Mouse (Mus musculus): ENCODE results near the gene Iqsec1. TPM values are rescaled to one million over a fixed set of nuclear protein-coding genes. Genes with fewer than 3 reads are reported as not detected.

Gene Iqsec1
- polyA plus RNA-seq, 1 experiment from 2014 or later, result 16.9 TPM

GRCm38 (mm10) chr6:90913771-90914170, 74.7 kb downstream of the Iqsec1 start:
- Histone ChIP-seq H3K27ac (no peak overlapping the region), H3K4me3 (replicated peaks) (no peak overlapping the region), H3K9ac (replicated peaks) (no peak overlapping the region), H3K4me1 (replicated peaks) (no peaks in the 10 kb centered on the region; the same call in 1 of the 2 replicates), H3K9me3 (no peaks in the 10 kb centered on the region), H3K36me3 (no peaks in the 10 kb centered on the region), H3K27me3 (no peaks in the 10 kb centered on the region), H3K4me2 (replicated peaks) (no peak overlapping the region)
- WGBS, result 87% methylated on average over 5 of the region's 5 CpGs
- ATAC-seq, result no peak

- no peaks in the 10 kb centered on the region for H3K9me3 ChIP-seq
- H3K4me2 ChIP-seq (replicated peaks), result no peak overlapping the region
- H3K4me1 ChIP-seq (replicated peaks), result no peaks in the 10 kb centered on the region; the same call in 1 of the 2 replicates
- H3K36me3 ChIP-seq, result no peaks in the 10 kb centered on the region
- H3K27ac ChIP-seq, result no peak overlapping the region
- H3K27me3 ChIP-seq, result no peaks in the 10 kb centered on the region
- 83% methylated on average over 6 of the region's 6 CpGs for WGBS
- H3K4me3 ChIP-seq (replicated peaks), result no peak overlapping the region
- ATAC-seq, result no peak
- H3K9ac ChIP-seq (replicated peaks), result no peak overlapping the region
Measured at GRCm38 (mm10) chr6:90912768-90913167, 75.7 kb downstream of the Iqsec1 start.

- WGBS, result 83% methylated on average over 2 of the region's 2 CpGs
- Histone ChIP-seq H3K27ac (no peak overlapping the region), H3K4me3 (replicated peaks) (no peak overlapping the region), H3K36me3 (no peaks in the 10 kb centered on the region), H3K27me3 (no peaks in the 10 kb centered on the region), H3K9me3 (no peaks in the 10 kb centered on the region), H3K4me2 (replicated peaks) (no peak overlapping the region), H3K9ac (replicated peaks) (no peak overlapping the region), H3K4me1 (replicated peaks) (peaks cover 8% of the 10 kb centered on the region; the same call in 1 of the 2 replicates)
- no peak for ATAC-seq
Measured at GRCm38 (mm10) chr6:90904143-90904542, 84.3 kb downstream of the Iqsec1 start.

GRCm38 (mm10) chr6:90900302-90900701, 88.2 kb downstream of the Iqsec1 start:
- H3K4me3 ChIP-seq (replicated peaks), result no peak overlapping the region
- no peaks in the 10 kb centered on the region for H3K9me3 ChIP-seq
- 61% methylated on average over 6 of the region's 6 CpGs for WGBS
- H3K27me3 ChIP-seq, result no peaks in the 10 kb centered on the region
- H3K4me2 ChIP-seq (replicated peaks), result no peak overlapping the region
- H3K4me1 ChIP-seq (replicated peaks), result peaks cover 8% of the 10 kb centered on the region; the same call in 1 of the 2 replicates
- no peak overlapping the region for H3K9ac ChIP-seq (replicated peaks)
- no peak for ATAC-seq
- H3K36me3 ChIP-seq, result no peaks in the 10 kb centered on the region
- H3K27ac ChIP-seq, result no peak overlapping the region

- WGBS, result 95% methylated on average over 1 of the region's 1 CpGs
- no peak for ATAC-seq
Measured at GRCm38 (mm10) chr6:90899266-90899665, 89.2 kb downstream of the Iqsec1 start.

GRCm38 (mm10) chr6:90898107-90898506, 90.4 kb downstream of the Iqsec1 start:
- H3K27me3 ChIP-seq, result no peaks in the 10 kb centered on the region
- H3K4me3 ChIP-seq (replicated peaks), result no peak overlapping the region
- H3K4me2 ChIP-seq (replicated peaks), result no peak overlapping the region
- ATAC-seq, result no peak
- H3K36me3 ChIP-seq, result no peaks in the 10 kb centered on the region
- WGBS, result 14% methylated on average over 1 of the region's 1 CpGs
- H3K27ac ChIP-seq, result no peak overlapping the region
- no peak overlapping the region for H3K9ac ChIP-seq (replicated peaks)
- H3K4me1 ChIP-seq (replicated peaks), result peaks cover 8% of the 10 kb centered on the region; the same call in 1 of the 2 replicates
- no peaks in the 10 kb centered on the region for H3K9me3 ChIP-seq

More at GRCm38 (mm10) chr6:90899266-90899665, 89.2 kb downstream of the Iqsec1 start:
- H3K9me3 ChIP-seq, result no peaks in the 10 kb centered on the region
- no peak overlapping the region for H3K9ac ChIP-seq (replicated peaks)
- H3K4me1 ChIP-seq (replicated peaks), result peaks cover 8% of the 10 kb centered on the region; the same call in 1 of the 2 replicates
- H3K4me2 ChIP-seq (replicated peaks), result no peak overlapping the region
- H3K4me3 ChIP-seq (replicated peaks), result no peak overlapping the region
- H3K36me3 ChIP-seq, result no peaks in the 10 kb centered on the region
- no peaks in the 10 kb centered on the region for H3K27me3 ChIP-seq
- no peak overlapping the region for H3K27ac ChIP-seq

GRCm38 (mm10) chr6:90892401-90892800, 96.1 kb downstream of the Iqsec1 start:
- Histone ChIP-seq H3K27me3 (no peaks in the 10 kb centered on the region), H3K4me3 (replicated peaks) (no peak overlapping the region), H3K4me1 (replicated peaks) (no peaks in the 10 kb centered on the region), H3K36me3 (no peaks in the 10 kb centered on the region), H3K9me3 (no peaks in the 10 kb centered on the region), H3K9ac (replicated peaks) (no peak overlapping the region), H3K27ac (no peak overlapping the region), H3K4me2 (replicated peaks) (no peak overlapping the region)
- ATAC-seq, result no peak
- 87% methylated on average over 1 of the region's 1 CpGs for WGBS

GRCm38 (mm10) chr6:90889356-90890285, 98.9 kb downstream of the Iqsec1 start:
- no peak overlapping the region for H3K4me2 ChIP-seq (replicated peaks)
- H3K36me3 ChIP-seq, result no peaks in the 10 kb centered on the region
- H3K27ac ChIP-seq, result no peak overlapping the region
- no peak overlapping the region for H3K9ac ChIP-seq (replicated peaks)
- H3K9me3 ChIP-seq, result no peaks in the 10 kb centered on the region
- WGBS, result 82% methylated on average over 7 of the region's 7 CpGs
- no peaks in the 10 kb centered on the region for H3K27me3 ChIP-seq
- no peak overlapping the region for H3K4me3 ChIP-seq (replicated peaks)
- H3K4me1 ChIP-seq (replicated peaks), result no peaks in the 10 kb centered on the region
- no peak for ATAC-seq

GRCm38 (mm10) chr6:90887024-90887775, 101.3 kb downstream of the Iqsec1 start:
- ATAC-seq, result no peak
- H3K27ac ChIP-seq, result no peak overlapping the region
- no peak overlapping the region for H3K9ac ChIP-seq (replicated peaks)
- no peaks in the 10 kb centered on the region for H3K36me3 ChIP-seq
- no peak overlapping the region for H3K4me3 ChIP-seq (replicated peaks)
- H3K4me2 ChIP-seq (replicated peaks), result no peak overlapping the region
- H3K4me1 ChIP-seq (replicated peaks), result 0 out of 2 replicates have a peak, but pooled peaks cover 4% of the 10 kb centered on the region
- no peaks in the 10 kb centered on the region for H3K9me3 ChIP-seq
- WGBS, result 68% methylated on average over 5 of the region's 5 CpGs
- no peaks in the 10 kb centered on the region for H3K27me3 ChIP-seq

GRCm38 (mm10) chr6:90885626-90886025, 102.9 kb downstream of the Iqsec1 start:
- Histone ChIP-seq H3K4me3 (replicated peaks) (no peak overlapping the region), H3K4me2 (replicated peaks) (no peak overlapping the region), H3K9ac (replicated peaks) (no peak overlapping the region), H3K27me3 (no peaks in the 10 kb centered on the region), H3K27ac (no peak overlapping the region), H3K4me1 (replicated peaks) (0 out of 2 replicates have a peak, but pooled peaks cover 4% of the 10 kb centered on the region), H3K9me3 (no peaks in the 10 kb centered on the region), H3K36me3 (no peaks in the 10 kb centered on the region)
- ATAC-seq, result no peak
- WGBS, result 88% methylated on average over 1 of the region's 1 CpGs

- no peaks in the 10 kb centered on the region for H3K9me3 ChIP-seq
- H3K27ac ChIP-seq, result no peak overlapping the region
- H3K4me3 ChIP-seq (replicated peaks), result no peak overlapping the region
- H3K4me1 ChIP-seq (replicated peaks), result 0 out of 2 replicates have a peak, but pooled peaks cover 6% of the 10 kb centered on the region
- ATAC-seq, result no peak
- no peaks in the 10 kb centered on the region for H3K27me3 ChIP-seq
- no peaks in the 10 kb centered on the region for H3K36me3 ChIP-seq
- H3K4me2 ChIP-seq (replicated peaks), result no peak overlapping the region
- 47% methylated on average over 1 of the region's 1 CpGs for WGBS
- no peak overlapping the region for H3K9ac ChIP-seq (replicated peaks)
Measured at GRCm38 (mm10) chr6:90884631-90885030, 103.9 kb downstream of the Iqsec1 start.

GRCm38 (mm10) chr6:90880975-90881374, 107.5 kb downstream of the Iqsec1 start:
- no peak overlapping the region for H3K4me2 ChIP-seq (replicated peaks)
- 0 out of 2 replicates have a peak, but pooled peaks cover 6% of the 10 kb centered on the region for H3K4me1 ChIP-seq (replicated peaks)
- no peak overlapping the region for H3K4me3 ChIP-seq (replicated peaks)
- ATAC-seq, result no peak
- no peaks in the 10 kb centered on the region for H3K27me3 ChIP-seq
- no peaks in the 10 kb centered on the region for H3K9me3 ChIP-seq
- WGBS, result 98% methylated on average over 2 of the region's 2 CpGs
- no peaks in the 10 kb centered on the region for H3K36me3 ChIP-seq
- H3K27ac ChIP-seq, result no peak overlapping the region
- H3K9ac ChIP-seq (replicated peaks), result no peak overlapping the region

Data from midbrain, embryonic 13.5 days (tissue).